Mouse (Mus musculus) c-Kit-positive CD71-negative TER-119-negative erythroid progenitor cells, embryonic 14.5 days (primary cell): ENCODE data around the gene Golt1a.

Experiments
- DNase-seq: peaks from one replicate; pipeline ENCODE4 v3.0.0-alpha.2; 2013; ENCODE audit warnings: low read depth

The Golt1a gene

GRCm38 (mm10) chr1:133347693-133348520 is 38.3 kb downstream of the Golt1a start:
- DNase-seq: no peak

- DNase-seq: no peak
These were observed 40.6 kb downstream of the Golt1a start, which contains the start of gene Ren1 for GRCm38 (mm10) chr1:133350210-133350609. TSS of gene Ren1 (plus strand) at chr1:133350510.

DNA sequence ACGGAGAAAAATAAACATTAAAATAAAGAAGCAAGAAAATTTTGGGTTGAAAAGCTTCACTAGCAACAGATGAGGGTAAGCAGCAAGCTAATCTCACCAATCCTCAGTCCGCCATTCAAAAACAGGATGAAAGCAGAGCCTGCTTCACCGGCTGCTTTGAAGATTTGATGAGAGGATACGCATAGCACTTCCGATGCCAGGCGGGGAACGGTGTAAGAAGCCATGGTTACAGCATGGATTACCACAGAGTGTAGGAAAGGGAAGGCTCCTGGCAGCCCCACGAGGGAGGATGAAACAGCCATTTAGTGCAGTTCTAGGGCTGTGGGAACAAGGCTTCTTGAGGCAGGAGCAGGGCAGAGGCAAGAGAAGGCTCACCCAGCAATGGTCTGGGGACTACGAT is 42.2 kb downstream of the Golt1a start:
- DNase-seq: no peak

DNA sequence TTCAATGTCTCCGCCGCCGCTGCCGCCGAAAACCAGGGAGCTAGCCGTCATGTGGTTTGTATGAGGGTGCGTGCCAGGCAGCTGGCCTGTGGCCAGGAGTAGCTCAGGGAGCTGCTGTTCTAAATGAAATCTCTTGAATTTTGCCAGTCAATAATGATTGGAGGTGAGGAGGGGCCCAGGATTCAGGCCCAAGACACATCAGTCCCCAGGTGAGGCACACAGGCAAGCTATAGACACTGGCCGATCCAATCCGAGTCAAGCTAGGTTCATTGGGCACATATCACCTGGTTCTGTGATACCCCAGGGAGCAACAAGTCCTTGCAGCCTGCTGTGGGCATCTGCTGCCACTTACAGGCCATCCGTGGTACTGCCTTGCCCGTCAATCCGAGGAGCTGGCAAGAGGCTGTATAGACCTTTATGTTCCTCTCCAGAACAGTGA is 43.8 kb downstream of the Golt1a start:
- DNase-seq: peak; percentile 65

DNA sequence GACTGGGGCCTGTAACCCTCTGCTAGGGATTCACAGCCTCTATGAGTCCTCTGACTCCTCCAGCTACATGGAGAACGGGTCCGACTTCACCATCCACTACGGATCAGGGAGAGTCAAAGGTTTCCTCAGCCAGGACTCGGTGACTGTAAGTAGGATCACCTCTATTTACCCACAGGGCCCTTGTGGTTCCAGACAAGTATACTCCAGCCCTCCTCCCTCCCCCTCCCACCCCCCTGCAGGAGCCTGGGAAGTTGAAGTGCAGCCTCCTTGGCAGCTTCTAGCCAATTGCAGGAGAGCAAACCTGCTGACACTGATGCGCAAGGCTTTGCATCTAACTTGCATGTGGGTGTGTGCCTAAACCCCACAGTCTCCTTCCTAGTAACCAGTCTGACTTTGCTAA is 45.9 kb downstream of the Golt1a start:
- DNase-seq: no peak

GRCm38 (mm10) chr1:133355912-133356311 is 46.3 kb downstream of the Golt1a start:
- no peak for DNase-seq

DNA sequence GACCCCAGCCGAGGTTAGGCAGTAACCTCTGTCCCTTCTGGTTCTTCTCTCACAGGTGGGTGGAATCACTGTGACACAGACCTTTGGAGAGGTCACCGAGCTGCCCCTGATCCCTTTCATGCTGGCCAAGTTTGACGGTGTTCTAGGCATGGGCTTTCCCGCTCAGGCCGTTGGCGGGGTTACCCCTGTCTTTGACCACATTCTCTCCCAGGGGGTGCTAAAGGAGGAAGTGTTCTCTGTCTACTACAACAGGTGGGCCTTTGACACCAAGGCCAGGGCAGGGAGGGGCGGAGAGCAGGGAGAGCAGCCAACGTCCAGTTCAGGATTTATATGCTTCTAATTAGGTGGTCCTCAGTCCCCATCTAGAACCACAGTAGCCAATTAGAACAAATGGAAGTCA is 46.7 kb downstream of the Golt1a start:
- DNase-seq: no peak

- no peak for DNase-seq
These were observed 51.4 kb downstream of the Golt1a start for GRCm38 (mm10) chr1:133361006-133361405.

DNA sequence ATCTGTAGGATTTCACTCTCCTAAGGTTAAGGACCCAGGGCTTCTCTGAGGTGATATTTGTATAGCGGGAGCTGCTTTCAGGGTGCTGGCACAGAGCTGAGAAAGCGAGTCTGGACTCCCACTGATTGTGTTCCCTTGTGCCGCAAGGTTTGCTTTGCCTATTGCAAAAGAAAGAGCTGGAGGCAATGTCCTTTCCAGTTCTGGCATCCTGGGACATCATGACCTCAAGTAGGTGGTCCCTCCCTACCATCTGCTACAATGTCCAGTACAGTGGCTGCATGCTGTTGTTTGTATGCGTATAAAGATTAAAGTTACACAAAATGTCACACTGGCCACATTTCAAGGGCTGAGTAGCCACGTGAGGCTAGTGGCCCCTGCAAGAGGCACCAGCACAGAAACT is 52.5 kb downstream of the Golt1a start:
- no peak for DNase-seq

GRCm38 (mm10) chr1:133363276-133364021 is 53.8 kb downstream of the Golt1a start, which contains the start of gene Etnk2:
TSS of gene Etnk2 (plus strand) at chr1:133363572.
- DNase-seq: peak; percentile 87

GRCm38 (mm10) chr1:133364022-133364630 is 54.5 kb downstream of the Golt1a start:
- no peak for DNase-seq

DNA sequence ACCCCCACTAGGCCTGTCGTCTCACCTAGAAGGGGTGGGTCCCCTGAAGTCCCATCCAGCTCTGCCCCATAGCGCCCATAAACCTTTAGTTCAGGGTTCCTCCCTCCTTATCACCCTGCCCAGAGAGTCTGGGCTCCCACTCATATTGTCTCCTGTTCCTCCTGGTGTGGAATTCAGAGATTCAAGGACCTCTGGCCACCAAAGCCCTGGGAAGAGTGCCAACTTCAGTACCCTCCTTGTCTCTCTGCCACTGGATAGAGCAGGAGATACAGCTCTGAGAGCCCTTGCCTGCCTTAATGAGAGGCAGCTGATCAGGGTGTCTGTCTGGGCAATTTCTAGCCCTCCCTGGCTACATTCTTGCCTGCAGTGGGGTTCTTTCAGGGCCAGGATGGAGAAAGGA is 55.3 kb downstream of the Golt1a start:
- no peak for DNase-seq

GRCm38 (mm10) chr1:133366951-133367605 is 57.5 kb downstream of the Golt1a start:
- no peak for DNase-seq

DNA sequence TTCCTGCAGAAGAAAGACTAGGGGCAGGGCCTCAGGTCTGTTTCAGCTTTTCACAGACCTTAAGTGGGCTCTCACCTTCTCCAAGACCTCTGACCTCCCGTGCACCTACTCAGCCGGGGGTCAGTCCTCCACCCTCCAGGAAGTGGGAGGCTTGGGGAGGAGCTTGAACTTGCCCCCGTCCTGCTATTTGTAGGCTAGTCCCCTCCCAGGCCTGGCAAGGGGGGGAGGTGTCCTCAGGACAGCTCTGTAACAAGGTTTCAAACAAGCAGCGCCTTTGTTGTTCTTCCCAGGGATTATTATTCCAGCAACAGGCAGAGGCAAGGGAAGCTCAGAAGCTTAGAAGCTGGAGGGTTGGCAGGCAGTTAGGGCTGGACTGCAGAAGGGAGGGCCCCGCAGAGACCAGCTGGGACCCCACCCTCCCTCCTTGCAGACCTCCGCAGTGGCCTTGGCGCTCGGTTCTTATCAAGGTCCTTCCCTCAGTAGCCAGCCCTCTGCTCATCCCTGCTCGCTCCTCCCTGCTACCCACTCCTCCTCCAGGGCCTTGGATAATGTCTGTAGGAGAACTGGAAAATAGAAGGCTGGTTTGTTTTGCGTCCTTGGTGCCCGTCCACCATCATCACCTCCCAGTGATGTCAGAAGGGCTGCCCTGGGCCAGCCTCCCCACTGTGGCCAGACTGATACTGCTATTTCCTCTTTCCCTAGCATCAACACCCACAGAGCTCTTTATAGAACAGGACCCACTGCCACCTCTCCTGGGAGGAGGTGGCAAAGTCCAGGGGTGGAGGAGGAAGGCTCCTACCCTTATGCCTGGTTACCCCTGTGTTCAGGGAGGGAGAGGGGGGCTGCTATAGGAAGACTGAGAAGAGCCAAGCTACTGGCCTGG is 58.2 kb downstream of the Golt1a start:
- DNase-seq: no peak

GRCm38 (mm10) chr1:133368644-133369043 is 59.0 kb downstream of the Golt1a start:
- no peak for DNase-seq

GRCm38 (mm10) chr1:133370352-133370751 is 60.8 kb downstream of the Golt1a start:
- no peak for DNase-seq

DNA sequence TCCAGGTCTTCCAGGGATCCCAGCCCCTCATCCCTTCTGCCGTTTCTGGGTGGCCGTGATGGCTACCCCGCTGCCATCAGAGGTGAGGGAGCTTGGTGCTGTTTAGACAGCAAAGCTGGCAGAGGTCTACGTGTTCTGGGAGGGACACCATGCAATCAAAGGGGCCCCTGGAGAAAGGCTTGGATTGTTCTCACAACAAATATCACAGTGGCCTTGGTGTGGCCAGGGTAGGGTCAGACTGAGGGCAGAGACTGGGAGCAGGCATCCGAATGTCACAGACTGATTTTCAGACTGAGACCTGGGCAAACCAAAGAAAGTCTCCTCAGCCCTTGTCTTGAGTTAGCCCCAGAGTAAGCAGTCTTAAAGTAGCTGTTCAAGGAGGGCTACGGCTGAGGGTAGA is 61.8 kb downstream of the Golt1a start:
- no peak for DNase-seq

DNA sequence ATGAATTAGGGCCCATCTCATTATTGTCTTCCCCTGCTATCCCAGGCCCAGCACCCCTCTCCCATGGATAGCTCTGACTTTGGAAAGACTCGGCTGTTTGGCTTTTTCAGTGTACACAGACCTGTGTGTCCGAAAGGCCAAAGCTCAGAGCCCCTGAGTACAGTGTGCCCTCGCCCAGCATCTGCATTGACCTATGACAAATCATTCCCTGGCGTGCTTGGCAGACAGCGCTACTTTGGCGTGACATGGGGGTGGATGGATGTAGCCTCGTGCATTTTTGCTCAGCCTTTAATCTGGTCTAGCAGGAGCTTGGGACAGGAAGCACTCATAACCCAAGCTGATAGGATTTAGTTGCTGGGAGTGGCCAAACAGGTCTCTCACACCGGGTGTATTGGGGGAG is 62.5 kb downstream of the Golt1a start:
- no peak for DNase-seq
